Mouse (Mus musculus) neural tube, embryonic 14.5 days (tissue): ENCODE results near the gene Med23. TPM values are rescaled to one million over a fixed set of nuclear protein-coding genes. Genes with fewer than 3 reads are reported as not detected.

ENCODE experiments used
- ATAC-seq: fragments of 200-750 bp; cut with Nextera tagmentation; 2 replicates; pipeline ENCODE4 v1.8.0; 2017; ENCODE audit warnings: low read depth, mild to moderate bottlenecking, moderate TSS enrichment, moderate library complexity
- H3K27ac ChIP-seq: fragments of 300-500 bp; sonication (generic); 2 replicates; pipeline ENCODE4 v1.5.1; 2014; ENCODE audit warnings: low read depth, mild to moderate bottlenecking, control low read depth, low read length, moderate library complexity, mixed read lengths
- H3K27me3 ChIP-seq: fragments of 300-500 bp; sonication (generic); 2 replicates; pipeline ENCODE4 v1.6.1; 2014; ENCODE audit warnings: low read length; ENCODE audit not compliant: control insufficient read depth, insufficient read depth
- H3K36me3 ChIP-seq: fragments of 300-500 bp; sonication (generic); 2 replicates; pipeline ENCODE4 v1.6.1; 2014; ENCODE audit warnings: low read length, mixed read lengths; ENCODE audit not compliant: control insufficient read depth, insufficient read depth
- H3K4me1 ChIP-seq: fragments of 300-500 bp; sonication (generic); 2 replicates; pipeline ENCODE4 v1.6.1; 2014; ENCODE audit warnings: low read length; ENCODE audit not compliant: control insufficient read depth, insufficient read depth
- H3K4me2 ChIP-seq: fragments of 300-500 bp; sonication (generic); 2 replicates; pipeline ENCODE4 v1.6.1; 2014; ENCODE audit warnings: mild to moderate bottlenecking, low read depth, low read length, control low read depth
- H3K4me3 ChIP-seq: fragments of 300-500 bp; sonication (generic); 2 replicates; pipeline ENCODE4 v1.5.1; 2014; ENCODE audit warnings: low read depth, low read length, control low read depth, mixed read lengths
- H3K9ac ChIP-seq: fragments of 300-500 bp; sonication (generic); replicated peaks from 2 replicates; pipeline ENCODE4 v1.6.1; 2014; ENCODE audit warnings: low read depth, mild to moderate bottlenecking, control low read depth, low read length, mixed read lengths
- H3K9me3 ChIP-seq: fragments of 300-500 bp; sonication (generic); 2 replicates; pipeline ENCODE4 v1.6.1; 2016; ENCODE audit warnings: low read length; ENCODE audit not compliant: control insufficient read depth
- WGBS: fragments of 180-500 bp; shearing (Covaris S2); extraction: QIAGEN DNeasy Blood & Tissue Kit; methylation state at CpG from one replicate; pipeline ENCODE4 v1.1.7; 2014; 5-methylcytosine and 5-hydroxymethylcytosine counted together
- polyA plus RNA-seq: library from polyadenylated mRNA; unstranded; fragments of >200 nt; fragmentation: Nextera tagmentation; extraction: Ambion mirVana; gene quantifications from 2 replicates; pipeline ENCODE4 v1.2.1, GENCODE M21; 2014

The Med23 gene
- polyA plus RNA-seq, 1 experiment from 2014 or later, result 36.8 TPM

- Histone ChIP-seq H3K4me3 (no peak overlapping the region), H3K4me1 (no peaks in the 10 kb centered on the region), H3K9ac (no peak overlapping the region), H3K27ac (no peak overlapping the region), H3K9me3 (no peaks in the 10 kb centered on the region), H3K4me2 (no peak overlapping the region), H3K36me3 (no peaks in the 10 kb centered on the region), H3K27me3 (no peaks in the 10 kb centered on the region)
- 97% methylated on average over 4 of the region's 4 CpGs for WGBS
- no peak for ATAC-seq
These were observed 41.6 kb upstream of the Med23 start for GRCm38 (mm10) chr10:24828136-24828535.

GRCm38 (mm10) chr10:24830448-24830847 is 39.3 kb upstream of the Med23 start:
- ATAC-seq, result no peak
- Histone ChIP-seq H3K4me2 (no peak overlapping the region), H3K9ac (no peak overlapping the region), H3K36me3 (no peaks in the 10 kb centered on the region), H3K4me3 (no peak overlapping the region), H3K9me3 (no peaks in the 10 kb centered on the region), H3K4me1 (no peaks in the 10 kb centered on the region), H3K27me3 (no peaks in the 10 kb centered on the region), H3K27ac (no peak overlapping the region)
- 92% methylated on average over 5 of the region's 5 CpGs for WGBS

- Histone ChIP-seq H3K36me3 (no peaks in the 10 kb centered on the region), H3K9ac (no peak overlapping the region), H3K4me2 (no peak overlapping the region), H3K27me3 (no peaks in the 10 kb centered on the region), H3K4me1 (0 out of 2 replicates have a peak, but pooled peaks cover 3% of the 10 kb centered on the region), H3K27ac (no peak overlapping the region), H3K9me3 (no peaks in the 10 kb centered on the region), H3K4me3 (no peak overlapping the region)
- 71% methylated on average over 14 of the region's 15 CpGs for WGBS
- ATAC-seq, result no peak
These were observed 38.2 kb upstream of the Med23 start for GRCm38 (mm10) chr10:24831377-24832095.

GRCm38 (mm10) chr10:24832306-24832705 is 37.5 kb upstream of the Med23 start:
- H3K27me3 ChIP-seq, result no peaks in the 10 kb centered on the region
- ATAC-seq, result no peak
- H3K4me2 ChIP-seq, result no peak overlapping the region
- H3K27ac ChIP-seq, result no peak overlapping the region
- WGBS, result 94% methylated on average over 9 of the region's 9 CpGs
- H3K4me3 ChIP-seq, result no peak overlapping the region
- 0 out of 2 replicates have a peak, but pooled peaks cover 5% of the 10 kb centered on the region for H3K4me1 ChIP-seq
- no peak overlapping the region for H3K9ac ChIP-seq
- no peaks in the 10 kb centered on the region for H3K9me3 ChIP-seq
- H3K36me3 ChIP-seq, result no peaks in the 10 kb centered on the region

GRCm38 (mm10) chr10:24834634-24835371 is 35.0 kb upstream of the Med23 start:
- 0 out of 2 replicates have a peak, but pooled peaks have one; percentile 39 for ATAC-seq
- WGBS, result 19% methylated on average over 4 of the region's 4 CpGs

GRCm38 (mm10) chr10:24835702-24836342 is 34.0 kb upstream of the Med23 start:
- Histone ChIP-seq H3K27ac (no peak overlapping the region), H3K36me3 (no peaks in the 10 kb centered on the region), H3K9ac (no peak overlapping the region), H3K4me2 (peak overlapping the region; percentile 40), H3K9me3 (no peaks in the 10 kb centered on the region), H3K4me3 (peak overlapping the region; percentile 2), H3K4me1 (0 out of 2 replicates have a peak, but pooled peaks cover 5% of the 10 kb centered on the region), H3K27me3 (no peaks in the 10 kb centered on the region)
- peak; percentile 76 for ATAC-seq
- WGBS, result 16% methylated on average over 12 of the region's 12 CpGs

More at GRCm38 (mm10) chr10:24834634-24835371, 35.0 kb upstream of the Med23 start:
- Histone ChIP-seq H3K27me3 (no peaks in the 10 kb centered on the region), H3K4me1 (0 out of 2 replicates have a peak, but pooled peaks cover 5% of the 10 kb centered on the region), H3K27ac (no peak overlapping the region), H3K4me2 (peak overlapping the region; percentile 40; the same call in 1 of the 2 replicates), H3K36me3 (no peaks in the 10 kb centered on the region), H3K9me3 (no peaks in the 10 kb centered on the region), H3K9ac (no peak overlapping the region), H3K4me3 (peak overlapping the region; percentile 2; the same call in 1 of the 2 replicates)

- Histone ChIP-seq H3K27ac (no peak overlapping the region), H3K27me3 (no peaks in the 10 kb centered on the region), H3K9ac (no peak overlapping the region), H3K9me3 (no peaks in the 10 kb centered on the region), H3K4me3 (peak overlapping the region; percentile 2; the same call in 1 of the 2 replicates), H3K4me2 (peak overlapping the region; percentile 40; the same call in 1 of the 2 replicates), H3K4me1 (0 out of 2 replicates have a peak, but pooled peaks cover 5% of the 10 kb centered on the region), H3K36me3 (no peaks in the 10 kb centered on the region)
- ATAC-seq, result peak; percentile 69
- WGBS, result 45% methylated on average over 4 of the region's 4 CpGs
These were observed 33.3 kb upstream of the Med23 start for GRCm38 (mm10) chr10:24836366-24837038.

GRCm38 (mm10) chr10:24840795-24841194 is 29.0 kb upstream of the Med23 start:
- Histone ChIP-seq H3K9ac (no peak overlapping the region), H3K27ac (no peak overlapping the region), H3K9me3 (no peaks in the 10 kb centered on the region), H3K4me3 (no peak overlapping the region), H3K27me3 (no peaks in the 10 kb centered on the region), H3K4me2 (no peak overlapping the region), H3K36me3 (no peaks in the 10 kb centered on the region), H3K4me1 (0 out of 2 replicates have a peak, but pooled peaks cover 5% of the 10 kb centered on the region)
- no peak for ATAC-seq
- WGBS, result 98% methylated on average over 4 of the region's 4 CpGs
